Mouse (Mus musculus) myocyte (in vitro differentiated cells): ENCODE results near the gene B2m. TPM values are rescaled to one million over a fixed set of nuclear protein-coding genes. Genes with fewer than 3 reads are reported as not detected.
A peak's percentile ranks its signal among the peaks of the same experiment; 100 is the strongest.

Source experiments
- H3K27me3 ChIP-seq: one replicate; pipeline ENCODE4 v1.6.1; 2011; ENCODE audit not compliant: control insufficient read depth, insufficient read depth, insufficient read length
- H3K36me3 ChIP-seq: one replicate; pipeline ENCODE4 v1.6.1; 2011; ENCODE audit not compliant: control insufficient read depth, insufficient read depth
- H3K4me2 ChIP-seq: one replicate; pipeline ENCODE4 v1.6.1; 2011; ENCODE audit warnings: low read depth, control low read depth
- H3K4me3 ChIP-seq: one replicate; pipeline ENCODE4 v1.5.1; 2011; ENCODE audit warnings: mild to moderate bottlenecking, control low read depth, moderate library complexity
- H3K79me2 ChIP-seq: one replicate; pipeline ENCODE4 v1.6.1; 2011; ENCODE audit not compliant: control insufficient read depth, insufficient read depth
- H3ac ChIP-seq: one replicate; pipeline ENCODE4 v1.6.1; 2011; ENCODE audit not compliant: control insufficient read depth, insufficient read length
- CEBPB ChIP-seq: IDR thresholded peaks from 2 replicates; pipeline ENCODE4 v1.6.1; 2011; ENCODE audit warnings: mild to moderate bottlenecking, moderate library complexity; ENCODE audit not compliant: poor library complexity, insufficient read depth, severe bottlenecking
- E2F4 ChIP-seq: IDR thresholded peaks from one replicate; pipeline ENCODE4 v1.6.1; 2011; ENCODE audit warnings: mild to moderate bottlenecking, control low read depth, moderate library complexity; ENCODE audit not compliant: insufficient read depth
- MAX ChIP-seq: IDR thresholded peaks from one replicate; pipeline ENCODE4 v1.6.1; 2011; ENCODE audit warnings: low read depth, mild to moderate bottlenecking, control low read depth
- MYOD1 ChIP-seq, 3 experiments: IDR thresholded peaks; one replicate each; pipeline ENCODE4 v1.6.1; 2011; ENCODE audit warnings: control low read depth in 2 of 3, low read depth in 2 of 3, mild to moderate bottlenecking in 2 of 3, moderate library complexity in 1 of 3; ENCODE audit not compliant: insufficient read length in 2 of 3, control insufficient read depth in 1 of 3
- MYOG ChIP-seq, 3 experiments: IDR thresholded peaks; one replicate each; pipeline ENCODE4 v1.6.1; 2011; ENCODE audit warnings: control low read depth in 2 of 3, low read depth in 2 of 3, mild to moderate bottlenecking in 2 of 3; ENCODE audit not compliant: insufficient read length in 2 of 3, control insufficient read depth in 1 of 3, insufficient read depth in 1 of 3
- POLR2A ChIP-seq: IDR thresholded peaks from one replicate; pipeline ENCODE4 v1.6.1; 2011; ENCODE audit warnings: low read depth, mild to moderate bottlenecking, control low read depth, moderate library complexity; ENCODE audit not compliant: insufficient read length
- POLR2AphosphoS2 ChIP-seq: IDR thresholded peaks from one replicate; pipeline ENCODE4 v1.6.1; 2011; ENCODE audit warnings: low read depth, control low read depth; ENCODE audit not compliant: insufficient read length
- REST ChIP-seq: IDR thresholded peaks from one replicate; pipeline ENCODE4 v1.6.1; 2011; ENCODE audit warnings: mild to moderate bottlenecking, control low read depth, moderate library complexity; ENCODE audit not compliant: insufficient read depth, insufficient read length
- SRF ChIP-seq: IDR thresholded peaks from one replicate; pipeline ENCODE4 v1.6.1; 2011; ENCODE audit warnings: low read depth; ENCODE audit not compliant: control insufficient read depth, insufficient read length
- TCF12 ChIP-seq: IDR thresholded peaks from one replicate; pipeline ENCODE4 v1.6.1; 2011; ENCODE audit warnings: mild to moderate bottlenecking, control low read depth; ENCODE audit not compliant: poor library complexity, insufficient read depth, severe bottlenecking
- TCF3 ChIP-seq: IDR thresholded peaks from one replicate; pipeline ENCODE4 v1.6.1; 2011; ENCODE audit warnings: low read depth, control low read depth; ENCODE audit not compliant: insufficient read length
- USF1 ChIP-seq: IDR thresholded peaks from one replicate; pipeline ENCODE4 v1.6.1; 2011; ENCODE audit warnings: low read depth, mild to moderate bottlenecking, control low read depth, moderate library complexity
- polyA plus RNA-seq: library from polyadenylated mRNA; unstranded; fragments of >200 nt; fragmentation: generic; extraction: Trizol; gene quantifications from one replicate; pipeline ENCODE4 v1.2.1, GENCODE M21; 2012; ENCODE audit warnings: missing spikeins

B2m gene
- polyA plus RNA-seq, 1 experiment: 321 TPM

DNA sequence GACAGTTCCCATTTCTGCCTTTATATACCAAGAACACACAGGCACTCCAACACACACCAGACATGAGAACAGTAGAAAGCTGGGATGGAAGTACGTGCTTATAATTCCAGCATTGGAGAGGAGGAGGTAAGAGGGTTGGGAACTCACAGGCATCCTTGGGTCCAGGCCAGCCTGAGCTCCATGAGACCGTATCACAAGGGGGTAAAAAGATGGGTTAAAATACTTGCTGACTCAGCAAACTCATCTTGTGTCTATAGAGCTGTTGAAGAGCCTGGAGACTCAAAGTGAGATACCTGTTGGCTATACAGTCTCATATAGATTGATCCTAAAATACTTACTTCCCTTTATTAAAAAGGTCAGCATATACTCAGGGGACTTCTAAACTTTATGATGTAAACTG is 30.6 kb upstream of the B2m start:
- no peak for TF ChIP-seq MYOD1 (IDR thresholded peaks at IDR 0.05; ENCODE audit: control insufficient read depth in 1 of 3, insufficient read length in 2 of 3, low read depth in 2 of 3)
- TF ChIP-seq TCF12: no peak
- no peak for TF ChIP-seq MAX
- TF ChIP-seq POLR2AphosphoS2: no peak
- Histone ChIP-seq H3K36me3 (peaks cover 5% of the 10 kb centered on the region), H3K4me2 (peak overlapping the region; percentile 82), H3K4me3 (peak overlapping the region; percentile 82), H3K27me3 (no peaks in the 10 kb centered on the region), H3K79me2 (peaks cover 6% of the 10 kb centered on the region), H3ac (no peak overlapping the region)

DNA sequence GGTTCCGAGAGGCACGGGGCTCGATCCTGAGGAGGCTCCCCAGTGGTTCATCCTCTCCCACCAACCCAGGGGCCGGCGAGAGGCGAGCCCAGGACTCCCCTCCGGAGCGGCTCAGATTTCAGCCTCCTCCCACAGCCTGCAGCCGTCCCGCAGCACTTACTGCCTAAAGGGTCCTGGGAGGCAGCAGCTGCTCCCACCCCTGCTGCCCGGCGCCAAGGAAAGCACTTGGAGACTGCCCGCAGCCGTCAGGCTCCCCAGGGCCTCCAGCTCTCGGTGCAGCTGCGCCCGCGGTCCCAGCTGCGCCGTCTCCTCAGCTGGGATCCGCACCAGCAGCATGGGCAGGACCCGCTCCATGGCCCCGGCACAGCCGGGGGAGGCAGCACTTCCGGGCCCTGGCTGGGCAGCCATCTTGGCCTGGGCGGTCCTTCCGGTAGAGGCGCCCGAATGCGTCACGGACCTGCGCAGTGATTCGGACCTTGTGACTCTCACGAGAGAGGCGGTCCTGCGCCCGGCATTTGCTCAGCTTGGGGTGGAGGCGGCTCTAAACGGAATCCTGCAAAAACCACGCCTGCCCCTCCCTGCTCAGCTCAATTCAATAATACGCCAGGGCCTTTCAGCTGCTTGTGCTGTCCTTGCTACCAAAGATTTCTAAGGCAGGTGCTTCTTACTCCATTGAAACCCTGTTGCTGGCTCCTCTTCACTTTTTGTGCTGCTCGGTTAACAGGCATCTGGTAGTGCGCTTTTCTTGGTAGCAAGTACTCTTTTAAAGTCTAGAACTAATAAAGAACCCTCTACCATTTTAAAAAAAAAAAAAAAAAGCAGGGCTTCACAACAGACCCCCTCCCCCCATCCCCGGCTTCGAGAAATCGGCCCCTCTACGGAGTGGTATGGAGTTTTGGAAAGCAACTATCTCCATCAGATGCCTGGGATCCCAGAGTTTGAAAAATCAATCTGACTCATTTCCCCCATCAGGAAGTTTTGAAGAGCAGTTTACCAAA is 29.2 kb upstream of the B2m start, which contains the start of gene Spg11:
Gene Spg11 (minus strand): TSS at position 426 of the 998 bp plus-strand sequence.
- Histone ChIP-seq H3K4me2 (peak within 1 kb of the TSS; percentile 82), H3K4me3 (peak within 1 kb of the TSS; percentile 82), H3ac (peak within 1 kb of the TSS; percentile 44), H3K79me2 (peaks cover 6% of the 10 kb centered on the region), H3K36me3 (no peaks in the 10 kb centered on the region), H3K27me3 (no peaks in the 10 kb centered on the region)
- TF ChIP-seq MAX: no peak
- peak; percentile 53 for TF ChIP-seq TCF3
- TF ChIP-seq E2F4: no peak
- TF ChIP-seq POLR2A: peak; percentile 97
- no peak for TF ChIP-seq REST
- TF ChIP-seq POLR2AphosphoS2: peak; percentile 88
- TF ChIP-seq MYOG (IDR thresholded peaks at IDR 0.05; ENCODE audit: control insufficient read depth in 1 of 3, insufficient read depth in 1 of 3, insufficient read length in 2 of 3, low read depth in 2 of 3): peak; percentile 12 to 89 (median 72)
- TF ChIP-seq CEBPB: no peak
- no peak for TF ChIP-seq TCF12
- TF ChIP-seq USF1: peak; percentile 50
- TF ChIP-seq SRF: no peak
- peak in 2 of 3 experiments; percentile 58 to 62 for TF ChIP-seq MYOD1 (IDR thresholded peaks at IDR 0.05; ENCODE audit: control insufficient read depth in 1 of 3, insufficient read length in 2 of 3, low read depth in 2 of 3)

DNA sequence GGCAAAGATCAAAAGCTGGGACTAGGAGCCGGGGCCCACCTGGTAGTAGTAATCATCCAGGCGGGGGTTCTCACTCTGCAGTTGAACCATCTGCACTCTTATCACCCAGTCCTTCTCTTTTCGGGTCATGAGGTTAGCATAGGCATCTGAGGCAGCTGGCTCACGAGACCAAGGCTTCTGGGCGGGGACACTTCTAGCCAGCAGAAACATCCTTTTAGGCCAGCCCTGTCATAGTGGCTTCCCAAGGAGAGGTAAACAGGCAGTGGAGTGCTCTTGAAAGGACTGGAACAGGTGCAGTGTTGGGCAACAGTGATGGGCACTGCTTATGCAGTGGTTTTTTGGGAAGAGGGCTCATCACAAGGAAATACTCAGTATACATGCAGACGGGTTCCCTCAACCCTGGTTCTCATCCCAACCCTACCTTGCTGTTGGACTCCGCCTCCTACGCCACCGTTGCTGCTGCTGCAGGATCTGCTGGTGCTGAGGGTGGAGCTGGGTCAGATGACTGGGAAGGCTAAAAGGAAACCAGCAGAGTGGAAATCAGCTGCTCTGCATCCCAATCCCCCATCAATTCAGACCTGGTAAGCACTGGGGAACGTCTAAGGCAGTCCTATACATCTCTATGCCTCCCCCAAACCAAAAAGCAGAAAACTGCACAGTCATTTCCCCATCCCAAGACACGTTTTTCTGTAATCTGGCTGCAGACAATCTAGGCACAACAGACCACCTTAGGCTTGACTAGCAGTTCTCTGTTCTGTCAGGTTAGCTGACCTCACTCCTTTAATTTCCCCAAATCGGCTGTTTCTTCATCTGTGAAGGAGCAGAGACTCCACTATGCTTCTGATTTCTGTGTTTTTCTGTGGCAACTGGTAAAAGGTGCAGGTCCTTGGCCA is 21.6 kb upstream of the B2m start:
- Histone ChIP-seq H3K4me3 (no peak overlapping the region), H3ac (no peak overlapping the region), H3K36me3 (no peaks in the 10 kb centered on the region), H3K27me3 (no peaks in the 10 kb centered on the region), H3K79me2 (no peaks in the 10 kb centered on the region), H3K4me2 (no peak overlapping the region)
- no peak for TF ChIP-seq POLR2AphosphoS2
- peak in 1 of 3 experiments; percentile 61 for TF ChIP-seq MYOG (IDR thresholded peaks at IDR 0.05; ENCODE audit: control insufficient read depth in 1 of 3, insufficient read depth in 1 of 3, insufficient read length in 2 of 3, low read depth in 2 of 3)
- TF ChIP-seq CEBPB: peak; percentile 68; the same call in 1 of the 2 replicates
- peak in 2 of 3 experiments; percentile 79 to 82 for TF ChIP-seq MYOD1 (IDR thresholded peaks at IDR 0.05; ENCODE audit: control insufficient read depth in 1 of 3, insufficient read length in 2 of 3, low read depth in 2 of 3)

DNA sequence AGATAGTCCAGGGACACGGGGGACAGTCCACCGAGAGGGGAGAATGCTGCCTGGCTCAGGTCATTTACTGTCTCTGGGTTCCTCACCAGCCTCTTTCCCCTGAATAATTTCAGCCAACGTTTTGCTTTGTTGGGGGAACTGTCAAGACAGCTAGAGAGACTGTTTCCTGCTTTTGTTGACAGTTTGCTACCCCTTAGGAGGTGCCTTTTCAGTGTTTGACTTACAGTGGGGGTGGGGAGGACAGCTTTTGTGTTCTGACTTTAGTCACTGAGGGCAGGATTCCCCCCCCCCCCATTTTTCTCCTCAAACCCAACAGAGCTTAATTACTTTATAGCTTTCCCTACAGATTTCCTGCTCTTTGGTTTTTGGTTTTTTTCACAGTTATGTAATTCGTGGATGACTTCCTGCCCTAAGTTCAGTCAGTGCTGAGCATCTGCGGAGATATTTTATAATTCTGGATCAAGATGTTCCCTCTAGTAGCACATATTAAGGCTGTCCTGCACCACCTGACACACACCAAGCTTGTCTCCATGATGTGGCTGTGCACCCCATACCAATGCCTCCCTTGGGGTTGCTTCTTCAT is 20.6 kb upstream of the B2m start:
- no peaks in the 10 kb centered on the region for H3K79me2 ChIP-seq
- no peaks in the 10 kb centered on the region for H3K36me3 ChIP-seq
- H3K27me3 ChIP-seq: no peaks in the 10 kb centered on the region
- TF ChIP-seq TCF3: no peak
- no peak for TF ChIP-seq POLR2A
- no peak for TF ChIP-seq MAX
- TF ChIP-seq POLR2AphosphoS2: no peak
- TF ChIP-seq REST: no peak
- TF ChIP-seq E2F4: no peak
- TF ChIP-seq MYOG (IDR thresholded peaks at IDR 0.05; ENCODE audit: control insufficient read depth in 1 of 3, insufficient read depth in 1 of 3, insufficient read length in 2 of 3, low read depth in 2 of 3): no peak
- TF ChIP-seq CEBPB: no peak
- no peak for TF ChIP-seq SRF
- no peak for TF ChIP-seq TCF12
- TF ChIP-seq MYOD1 (IDR thresholded peaks at IDR 0.05; ENCODE audit: control insufficient read depth in 1 of 3, insufficient read length in 2 of 3, low read depth in 2 of 3): no peak
- no peak for TF ChIP-seq USF1
- H3K4me2 ChIP-seq: no peak overlapping the region
- no peak overlapping the region for H3K4me3 ChIP-seq
- H3ac ChIP-seq: no peak overlapping the region
